Mouse (Mus musculus) B cell, adult 2 months (primary cell): ENCODE data around the gene Larp1b.

Experiments used
- DNase-seq, 2 experiments: peaks; one replicate each; pipeline ENCODE4 v3.0.0; 2022

Larp1b gene

GRCm38 (mm10) chr3:41084421-41084820 lies 134.8 kb downstream of the Larp1b start:
- no peak for DNase-seq

GRCm38 (mm10) chr3:41087071-41087470 lies 137.4 kb downstream of the Larp1b start:
- no peak for DNase-seq
